ENCODE assay signal across 27 mouse cellular contexts in the genomic region with DNA sequence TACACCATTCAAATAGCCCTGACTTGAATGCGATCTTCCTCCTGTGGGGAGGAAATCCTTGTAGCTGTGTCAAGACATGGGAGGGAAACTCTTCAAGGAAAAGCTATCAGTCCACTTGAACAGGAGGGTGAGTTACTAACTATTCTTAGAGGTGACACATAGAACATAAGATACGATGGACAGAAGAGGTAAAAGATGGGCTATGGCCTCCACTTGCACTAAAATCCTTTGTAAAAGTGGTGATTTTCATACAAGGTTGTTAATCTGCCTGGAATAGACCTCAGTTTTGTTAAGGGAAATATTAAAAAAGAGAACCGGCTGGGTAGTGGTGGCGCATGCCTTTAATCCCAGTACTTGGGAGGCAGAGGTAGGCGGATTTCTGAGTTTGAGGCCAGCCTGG.
"Had no signal": no experiment of that assay in that cellular context is flagged by ENCODE, and none has a peak within 500 bp of the region (broad histone marks: within the 10 kb centered on the region; RNA-seq: fewer than 3 reads in every experiment).

No protein-coding gene starts in this region.

- ATAC-seq: forebrain, embryonic 13.5 days; forebrain, embryonic 14.5 days; forebrain, embryonic 15.5 days; forebrain, embryonic 16.5 days; forebrain, postnatal 0 days had no signal

- H3K4me3 ChIP-seq: embryonic facial prominence, embryonic 10.5 days; embryonic facial prominence, embryonic 12.5 days; embryonic facial prominence, embryonic 13.5 days; embryonic facial prominence, embryonic 15.5 days; erythroblast, embryonic 14.5 days; forebrain, embryonic 10.5 days; forebrain, embryonic 12.5 days; forebrain, embryonic 13.5 days; forebrain, embryonic 15.5 days; gastrocnemius, adult 2 months; heart, adult 2 months had no signal

- H3K9ac ChIP-seq: embryonic facial prominence, embryonic 12.5 days; embryonic facial prominence, embryonic 13.5 days; embryonic facial prominence, embryonic 15.5 days; forebrain, embryonic 12.5 days; forebrain, embryonic 13.5 days; forebrain, embryonic 15.5 days; forebrain, postnatal 0 days had no signal

- H3K9me3 ChIP-seq: embryonic facial prominence, embryonic 10.5 days; embryonic facial prominence, embryonic 12.5 days; embryonic facial prominence, embryonic 13.5 days; embryonic facial prominence, embryonic 15.5 days; forebrain, embryonic 10.5 days; forebrain, embryonic 12.5 days; forebrain, embryonic 13.5 days; forebrain, embryonic 15.5 days had no signal

- H3K27me3 ChIP-seq: embryonic facial prominence, embryonic 12.5 days; embryonic facial prominence, embryonic 13.5 days; embryonic facial prominence, embryonic 15.5 days; forebrain, embryonic 12.5 days; forebrain, embryonic 13.5 days; forebrain, embryonic 15.5 days had no signal

- H3K4me1 ChIP-seq: forebrain, embryonic 12.5 days; forebrain, embryonic 13.5 days; forebrain, embryonic 15.5 days had no signal

- DNase-seq: cerebellum, adult 9-10 months; cerebellum, adult 9-11 months; cerebellum, postnatal 10 days; cerebellum, postnatal 14 days; cerebellum, postnatal 25 days; cerebellum, postnatal 36 days; embryo, embryonic 11 days; forebrain, postnatal 0 days; gastrocnemius, adult 2 months; gastrocnemius, postnatal 10 days; gastrocnemius, postnatal 14 days; gastrocnemius, postnatal 25 days; gastrocnemius, postnatal 36 days; heart, adult 11 months; heart, adult 18-20 months; heart, adult 2 months had no signal

- H3K27ac ChIP-seq: embryonic facial prominence, embryonic 10.5 days; embryonic facial prominence, embryonic 12.5 days; embryonic facial prominence, embryonic 13.5 days; embryonic facial prominence, embryonic 15.5 days; forebrain, embryonic 10.5 days; forebrain, embryonic 12.5 days; forebrain, embryonic 13.5 days; forebrain, embryonic 15.5 days; gastrocnemius, adult 2 months; heart, adult 2 months had no signal

- H3K4me2 ChIP-seq: embryonic facial prominence, embryonic 12.5 days; embryonic facial prominence, embryonic 13.5 days; embryonic facial prominence, embryonic 15.5 days; forebrain, embryonic 12.5 days; forebrain, embryonic 13.5 days; forebrain, embryonic 15.5 days had no signal

- H3K36me3 ChIP-seq: embryonic facial prominence, embryonic 10.5 days; embryonic facial prominence, embryonic 12.5 days; embryonic facial prominence, embryonic 13.5 days; embryonic facial prominence, embryonic 15.5 days; forebrain, embryonic 10.5 days; forebrain, embryonic 12.5 days; forebrain, embryonic 15.5 days had no signal
